Mouse (Mus musculus) c-Kit-positive CD71-positive TER-119-positive erythroid progenitor cells, embryonic 14.5 days (primary cell): Measurements from ENCODE around the gene Ttll9.

Experiments used
- DNase-seq: peaks from one replicate; pipeline ENCODE4 v3.0.0-alpha.2; 2013; ENCODE audit warnings: low spot score

The Ttll9 gene

DNA sequence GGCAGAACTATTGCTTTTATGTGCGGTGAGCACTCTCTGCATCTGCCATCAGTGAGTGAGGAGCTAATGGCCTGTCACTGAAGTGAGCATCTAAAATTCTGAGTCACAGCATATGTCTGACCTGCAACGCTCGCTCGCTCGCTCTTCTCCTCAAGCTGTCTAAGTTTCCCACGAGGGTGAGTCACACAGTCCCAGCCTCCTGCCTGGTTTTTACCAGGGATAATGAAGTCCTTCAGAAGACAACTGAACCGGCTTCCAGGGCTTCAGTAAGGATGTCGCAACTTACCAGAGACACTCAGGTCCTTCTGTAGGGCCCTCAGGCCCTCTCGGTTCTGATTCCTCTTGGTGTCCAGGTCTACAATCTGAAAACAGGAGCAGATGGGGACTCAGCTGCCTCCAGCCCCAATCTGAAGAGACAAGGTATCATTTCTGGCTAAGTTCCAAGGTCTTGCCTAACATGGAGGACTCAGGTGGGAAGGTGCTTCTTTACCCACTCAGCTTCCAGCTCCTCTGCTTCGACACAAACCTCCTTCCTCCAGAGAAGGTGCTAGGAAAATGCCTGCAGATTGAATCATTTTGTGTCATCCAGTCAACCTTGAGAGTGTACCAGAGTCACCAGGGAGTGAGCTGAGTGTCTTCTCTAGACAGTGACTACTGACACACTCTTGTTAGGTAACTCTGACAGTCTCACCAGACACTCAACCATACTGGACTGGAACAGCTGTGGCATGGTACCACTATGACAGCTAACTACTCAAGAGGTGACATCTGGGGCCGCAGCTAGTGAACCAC lies 51.6 kb downstream of the Ttll9 start:
- no peak for DNase-seq

GRCm38 (mm10) chr2:153014758-153015593 lies 52.7 kb downstream of the Ttll9 start, which contains the start of gene Pdrg1:
Gene Pdrg1 (minus strand): TSS chr2:153015427.
- peak; percentile 92 for DNase-seq

GRCm38 (mm10) chr2:153015804-153016203 lies 53.5 kb downstream of the Ttll9 start:
- DNase-seq, result no peak

DNA sequence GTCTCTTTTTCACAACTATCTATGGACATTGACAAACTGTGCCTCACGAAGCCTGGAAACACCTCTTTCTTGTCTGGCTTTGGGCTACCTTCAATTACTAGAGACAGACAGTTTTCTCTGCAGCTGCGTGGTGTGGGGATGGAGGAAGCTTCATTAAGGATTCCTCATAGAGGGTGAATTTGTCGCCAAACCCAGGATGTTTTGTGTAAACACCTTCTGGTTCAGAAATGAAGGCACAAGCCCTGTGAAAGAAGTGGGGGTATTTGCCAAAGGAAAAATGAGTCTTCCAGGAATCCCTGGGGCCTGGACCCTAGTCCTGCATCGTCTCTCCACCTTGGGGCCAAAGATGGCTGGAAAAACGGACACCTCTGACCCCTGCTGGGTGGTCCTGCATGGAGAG lies 54.5 kb downstream of the Ttll9 start:
- no peak for DNase-seq

- DNase-seq, result no peak
Measured at GRCm38 (mm10) chr2:153019355-153019754, 57.1 kb downstream of the Ttll9 start.

- no peak for DNase-seq
Measured at GRCm38 (mm10) chr2:153021163-153021562, 58.9 kb downstream of the Ttll9 start.

GRCm38 (mm10) chr2:153022855-153023254 lies 60.6 kb downstream of the Ttll9 start:
- no peak for DNase-seq

DNA sequence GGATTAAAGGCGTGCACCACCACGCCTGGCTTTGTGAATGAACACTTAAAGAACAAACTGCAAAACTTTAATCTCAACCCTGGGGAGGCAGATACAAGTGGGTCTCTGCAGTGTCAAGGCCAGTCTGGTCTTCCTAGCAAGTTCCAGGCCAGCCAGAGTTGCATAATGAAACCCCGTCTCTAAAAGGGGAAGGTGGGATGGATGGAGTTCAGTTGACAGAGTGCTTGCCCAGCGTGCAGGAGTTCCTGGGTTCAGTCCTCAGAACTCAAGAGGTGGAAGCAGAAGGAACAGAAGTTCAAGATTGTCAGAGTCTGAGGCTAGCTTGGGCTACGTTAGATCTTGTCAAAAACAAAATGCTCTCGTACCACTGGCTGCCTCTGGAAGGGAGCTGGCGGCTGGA lies 63.8 kb downstream of the Ttll9 start:
- no peak for DNase-seq

- no peak for DNase-seq
Measured at GRCm38 (mm10) chr2:153027501-153027900, 65.2 kb downstream of the Ttll9 start.

GRCm38 (mm10) chr2:153030422-153030821 lies 68.1 kb downstream of the Ttll9 start:
- DNase-seq, result no peak

GRCm38 (mm10) chr2:153031126-153032082 lies 69.1 kb downstream of the Ttll9 start, which contains the start of gene Xkr7:
Gene Xkr7 (plus strand): TSS chr2:153031852.
- no peak for DNase-seq

- peak; percentile 56 for DNase-seq
Measured at GRCm38 (mm10) chr2:153032083-153032842, 70.0 kb downstream of the Ttll9 start.

DNA sequence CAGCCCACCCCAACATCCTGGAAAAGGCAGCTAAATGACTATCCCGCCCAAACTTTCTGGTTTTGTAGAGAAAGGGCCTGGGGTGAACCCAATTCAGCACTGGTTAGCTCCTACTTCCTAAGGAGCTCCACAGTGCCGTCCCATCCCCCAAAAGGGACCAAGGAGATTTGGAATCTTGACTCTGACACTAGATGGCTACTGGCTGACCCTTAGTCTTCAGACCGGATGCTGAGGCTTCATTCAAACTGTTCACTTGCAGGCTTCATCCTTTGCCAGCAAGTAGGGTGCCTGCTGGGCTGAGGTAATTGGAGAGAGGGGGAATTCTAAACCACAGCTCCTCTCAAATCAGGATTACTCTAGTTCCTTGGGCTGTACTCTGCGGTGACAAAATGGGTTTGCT lies 70.7 kb downstream of the Ttll9 start:
- no peak for DNase-seq

DNA sequence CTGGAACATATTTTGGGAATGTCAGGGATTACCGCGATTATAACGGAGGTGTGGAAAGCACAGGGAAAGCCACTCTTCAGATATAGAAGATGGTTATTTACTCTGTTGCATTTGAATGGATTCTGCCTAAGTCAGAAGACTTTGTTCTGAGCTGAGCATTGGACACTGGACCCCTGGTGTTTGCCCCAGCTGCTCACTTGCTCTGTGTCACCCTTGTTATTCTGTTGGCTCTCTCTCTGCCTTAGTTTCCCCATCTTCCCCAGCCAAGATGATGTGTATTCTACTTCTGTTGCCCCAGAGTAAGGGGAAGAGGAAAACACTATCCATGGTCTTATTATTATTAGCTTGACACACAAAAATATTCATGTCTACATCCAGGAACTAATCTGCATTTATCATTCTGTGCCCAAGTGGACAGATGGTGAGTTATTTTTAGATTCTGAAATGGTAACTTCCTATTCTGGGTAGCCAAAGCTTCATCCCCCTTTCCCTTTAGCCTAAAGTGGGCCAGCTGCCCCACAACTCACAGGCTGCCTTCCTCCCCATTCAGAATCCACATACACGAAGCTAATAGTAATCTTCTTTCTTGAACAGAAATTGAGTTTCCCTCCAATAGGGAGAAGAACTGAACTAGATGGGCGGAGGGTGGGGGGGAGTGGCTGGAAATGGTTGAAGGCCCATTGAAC lies 71.4 kb downstream of the Ttll9 start:
- no peak for DNase-seq

GRCm38 (mm10) chr2:153036690-153037089 lies 74.4 kb downstream of the Ttll9 start:
- no peak for DNase-seq

GRCm38 (mm10) chr2:153043886-153044285 lies 81.6 kb downstream of the Ttll9 start:
- no peak for DNase-seq

- DNase-seq, result no peak
Measured at GRCm38 (mm10) chr2:153045884-153046299, 83.6 kb downstream of the Ttll9 start.

DNA sequence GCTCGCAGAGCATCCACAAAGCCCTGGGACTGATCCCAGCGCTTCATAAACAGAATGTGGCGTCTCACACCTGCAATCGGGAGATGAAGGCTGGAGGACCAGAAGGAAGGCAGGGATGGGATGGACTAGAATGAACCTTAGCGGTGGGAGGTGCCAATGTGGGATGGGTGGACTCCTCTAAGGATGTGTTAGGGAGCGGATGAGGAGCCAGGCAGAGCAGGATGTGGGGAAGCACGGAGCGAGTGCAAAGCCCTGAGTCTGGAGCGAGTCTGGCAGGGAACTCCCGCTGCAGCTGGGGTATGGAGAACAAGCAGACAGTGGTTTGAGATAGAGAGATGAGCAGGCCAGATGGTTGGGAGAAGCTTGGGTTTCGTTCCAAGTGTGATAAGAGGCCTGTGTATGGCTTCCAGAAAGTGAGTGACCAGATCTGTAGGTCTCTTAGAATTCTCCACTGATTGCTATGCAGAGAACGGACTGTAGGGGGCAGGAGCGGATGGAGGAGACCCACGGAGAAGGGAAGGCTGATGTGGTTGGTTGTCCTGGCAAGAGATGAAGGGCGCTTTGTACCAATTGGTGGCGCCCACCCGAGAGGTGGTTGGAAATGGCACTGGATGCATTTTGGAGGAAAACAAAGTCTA lies 85.7 kb downstream of the Ttll9 start:
- peak; percentile 27 for DNase-seq

- no peak for DNase-seq
Measured at GRCm38 (mm10) chr2:153049288-153049996, 87.2 kb downstream of the Ttll9 start.
